Mouse (Mus musculus) myocyte (in vitro differentiated cells): ENCODE data around the gene Gm42791. TPM values are rescaled to one million over a fixed set of nuclear protein-coding genes. Genes with fewer than 3 reads are reported as not detected.

ENCODE experiments used
- H3K27me3 ChIP-seq: one replicate; pipeline ENCODE4 v1.6.1; 2011; ENCODE audit not compliant: control insufficient read depth, insufficient read depth, insufficient read length
- H3K36me3 ChIP-seq: one replicate; pipeline ENCODE4 v1.6.1; 2011; ENCODE audit not compliant: control insufficient read depth, insufficient read depth
- H3K4me2 ChIP-seq: one replicate; pipeline ENCODE4 v1.6.1; 2011; ENCODE audit warnings: low read depth, control low read depth
- H3K4me3 ChIP-seq: one replicate; pipeline ENCODE4 v1.5.1; 2011; ENCODE audit warnings: mild to moderate bottlenecking, control low read depth, moderate library complexity
- H3K79me2 ChIP-seq: one replicate; pipeline ENCODE4 v1.6.1; 2011; ENCODE audit not compliant: control insufficient read depth, insufficient read depth
- H3ac ChIP-seq: one replicate; pipeline ENCODE4 v1.6.1; 2011; ENCODE audit not compliant: control insufficient read depth, insufficient read length
- CEBPB ChIP-seq: IDR thresholded peaks from 2 replicates; pipeline ENCODE4 v1.6.1; 2011; ENCODE audit warnings: mild to moderate bottlenecking, moderate library complexity; ENCODE audit not compliant: poor library complexity, insufficient read depth, severe bottlenecking
- E2F4 ChIP-seq: IDR thresholded peaks from one replicate; pipeline ENCODE4 v1.6.1; 2011; ENCODE audit warnings: mild to moderate bottlenecking, control low read depth, moderate library complexity; ENCODE audit not compliant: insufficient read depth
- MAX ChIP-seq: IDR thresholded peaks from one replicate; pipeline ENCODE4 v1.6.1; 2011; ENCODE audit warnings: low read depth, mild to moderate bottlenecking, control low read depth
- MYOD1 ChIP-seq, 3 experiments: IDR thresholded peaks; one replicate each; pipeline ENCODE4 v1.6.1; 2011; ENCODE audit warnings: control low read depth in 2 of 3, low read depth in 2 of 3, mild to moderate bottlenecking in 2 of 3, moderate library complexity in 1 of 3; ENCODE audit not compliant: insufficient read length in 2 of 3, control insufficient read depth in 1 of 3
- MYOG ChIP-seq, 3 experiments: IDR thresholded peaks; one replicate each; pipeline ENCODE4 v1.6.1; 2011; ENCODE audit warnings: control low read depth in 2 of 3, low read depth in 2 of 3, mild to moderate bottlenecking in 2 of 3; ENCODE audit not compliant: insufficient read length in 2 of 3, control insufficient read depth in 1 of 3, insufficient read depth in 1 of 3
- POLR2A ChIP-seq: IDR thresholded peaks from one replicate; pipeline ENCODE4 v1.6.1; 2011; ENCODE audit warnings: low read depth, mild to moderate bottlenecking, control low read depth, moderate library complexity; ENCODE audit not compliant: insufficient read length
- POLR2AphosphoS2 ChIP-seq: IDR thresholded peaks from one replicate; pipeline ENCODE4 v1.6.1; 2011; ENCODE audit warnings: low read depth, control low read depth; ENCODE audit not compliant: insufficient read length
- REST ChIP-seq: IDR thresholded peaks from one replicate; pipeline ENCODE4 v1.6.1; 2011; ENCODE audit warnings: mild to moderate bottlenecking, control low read depth, moderate library complexity; ENCODE audit not compliant: insufficient read depth, insufficient read length
- SRF ChIP-seq: IDR thresholded peaks from one replicate; pipeline ENCODE4 v1.6.1; 2011; ENCODE audit warnings: low read depth; ENCODE audit not compliant: control insufficient read depth, insufficient read length
- TCF12 ChIP-seq: IDR thresholded peaks from one replicate; pipeline ENCODE4 v1.6.1; 2011; ENCODE audit warnings: mild to moderate bottlenecking, control low read depth; ENCODE audit not compliant: poor library complexity, insufficient read depth, severe bottlenecking
- TCF3 ChIP-seq: IDR thresholded peaks from one replicate; pipeline ENCODE4 v1.6.1; 2011; ENCODE audit warnings: low read depth, control low read depth; ENCODE audit not compliant: insufficient read length
- USF1 ChIP-seq: IDR thresholded peaks from one replicate; pipeline ENCODE4 v1.6.1; 2011; ENCODE audit warnings: low read depth, mild to moderate bottlenecking, control low read depth, moderate library complexity
- polyA plus RNA-seq: library from polyadenylated mRNA; unstranded; fragments of >200 nt; fragmentation: generic; extraction: Trizol; gene quantifications from one replicate; pipeline ENCODE4 v1.2.1, GENCODE M21; 2012; ENCODE audit warnings: missing spikeins

The Gm42791 gene
- polyA plus RNA-seq, 1 experiment: 0.11 TPM

DNA sequence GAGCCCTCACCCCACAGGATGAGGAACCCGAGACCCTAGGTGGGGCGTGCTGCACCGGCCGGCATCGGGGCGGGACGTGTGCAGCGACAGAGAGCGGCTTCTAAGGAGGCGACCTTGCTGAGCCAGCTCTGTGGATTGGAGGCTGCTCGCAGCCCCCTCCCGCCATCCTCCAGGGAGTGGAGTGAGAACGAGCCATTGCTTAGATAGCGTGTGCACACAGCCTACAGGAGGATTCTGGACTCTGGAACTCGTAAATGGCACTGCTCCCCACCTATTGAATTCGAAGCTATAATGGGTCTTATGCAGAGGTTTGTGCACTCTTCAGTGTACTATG lies 65.9 kb downstream of the Gm42791 start, which contains the start of gene Katnal1:
Gene Katnal1, minus strand, starts transcription at position 205 of the 334 bp plus-strand sequence.
- peaks cover 6% of the 10 kb centered on the region for H3K36me3 ChIP-seq
- H3K4me3 ChIP-seq: peak within 1 kb of the TSS; percentile 40
- peak within 1 kb of the TSS; percentile 48 for H3ac ChIP-seq
- H3K27me3 ChIP-seq: no peaks in the 10 kb centered on the region
- TF ChIP-seq CEBPB: no peak
- TF ChIP-seq REST: no peak
- peaks cover 22% of the 10 kb centered on the region for H3K79me2 ChIP-seq
- peak within 1 kb of the TSS; percentile 93 for H3K4me2 ChIP-seq

DNA sequence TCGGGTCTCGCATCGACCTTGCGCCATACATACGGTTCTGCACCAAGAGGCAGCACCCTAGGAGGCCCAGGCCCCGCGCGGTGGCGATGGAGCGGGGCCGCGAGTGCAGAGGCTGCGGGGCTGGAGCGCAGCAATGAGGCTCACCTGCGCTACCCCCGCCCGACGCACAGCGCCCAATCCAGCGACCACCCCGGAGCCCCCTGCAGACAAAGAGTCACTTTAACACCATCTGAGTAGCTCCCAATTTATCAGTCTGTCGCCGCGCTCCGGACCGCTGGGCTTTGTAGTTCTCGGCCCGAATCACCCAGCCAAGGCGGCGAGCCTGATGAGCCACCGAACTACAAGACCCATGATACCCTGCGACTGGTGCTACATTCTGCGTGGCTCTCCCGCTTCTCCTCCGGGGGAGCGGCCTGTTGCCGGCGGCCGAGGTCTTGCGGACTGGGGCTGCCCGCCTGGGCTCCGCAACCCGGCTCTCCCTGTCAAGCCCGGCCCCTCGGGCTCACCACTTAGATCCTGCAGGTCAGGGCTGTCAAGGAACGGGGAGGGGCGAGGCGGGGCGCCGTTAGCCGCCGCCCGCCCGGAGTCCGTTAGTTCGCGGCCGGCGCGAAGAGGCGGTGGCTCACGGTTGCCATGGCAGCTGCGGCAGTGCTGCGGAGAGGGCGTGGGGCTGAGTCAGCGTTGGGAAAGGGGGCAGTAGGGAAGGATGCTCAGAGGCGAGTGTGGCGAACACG lies 66.4 kb downstream of the Gm42791 start:
- H3ac ChIP-seq: peak overlapping the region; percentile 48
- peak overlapping the region; percentile 40 for H3K4me3 ChIP-seq
- H3K4me2 ChIP-seq: peak overlapping the region; percentile 93
- TF ChIP-seq POLR2A: peak; percentile 67
- TF ChIP-seq USF1: no peak
- TF ChIP-seq E2F4: no peak
- no peak for TF ChIP-seq CEBPB
- TF ChIP-seq POLR2AphosphoS2: peak; percentile 52
- TF ChIP-seq MYOD1 (IDR thresholded peaks at IDR 0.05; ENCODE audit: control insufficient read depth in 1 of 3, insufficient read length in 2 of 3, low read depth in 2 of 3): peak in 1 of 3 experiments; percentile 44
- peak in 1 of 3 experiments; percentile 25 for TF ChIP-seq MYOG (IDR thresholded peaks at IDR 0.05; ENCODE audit: control insufficient read depth in 1 of 3, insufficient read depth in 1 of 3, insufficient read length in 2 of 3, low read depth in 2 of 3)
- no peaks in the 10 kb centered on the region for H3K27me3 ChIP-seq
- H3K36me3 ChIP-seq: peaks cover 6% of the 10 kb centered on the region
- H3K79me2 ChIP-seq: peaks cover 22% of the 10 kb centered on the region

DNA sequence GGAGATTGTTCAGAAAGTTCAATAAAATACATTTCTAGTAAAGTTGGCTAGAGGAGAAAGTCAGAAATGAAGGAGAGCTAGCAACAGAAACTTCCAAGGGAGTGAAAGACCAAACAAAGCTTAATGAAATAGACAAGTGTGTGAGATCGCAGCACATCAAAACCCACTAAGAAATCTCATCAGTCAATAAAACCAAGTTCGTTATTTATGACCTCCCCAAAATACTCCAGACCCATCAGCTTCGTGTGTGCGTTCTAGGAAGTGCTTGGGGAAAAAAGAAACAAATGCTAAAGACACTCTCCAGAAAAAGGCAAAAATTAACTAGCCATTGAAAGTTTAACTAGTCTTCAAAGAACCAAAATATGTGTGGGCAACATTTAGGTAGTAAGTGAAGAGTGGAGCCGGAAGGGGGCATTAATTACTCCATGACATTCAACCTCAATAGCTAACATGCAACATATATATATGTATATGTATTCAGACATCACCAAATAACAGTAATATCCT lies 67.2 kb downstream of the Gm42791 start:
- H3K27me3 ChIP-seq: no peaks in the 10 kb centered on the region
- H3K4me3 ChIP-seq: peak overlapping the region; percentile 40
- TF ChIP-seq SRF (no peak), USF1 (no peak), POLR2AphosphoS2 (no peak), E2F4 (no peak), TCF3 (no peak), TCF12 (no peak), POLR2A (no peak), MYOG (IDR thresholded peaks at IDR 0.05; ENCODE audit: control insufficient read depth in 1 of 3, insufficient read depth in 1 of 3, insufficient read length in 2 of 3, low read depth in 2 of 3) (no peak), CEBPB (no peak), MYOD1 (IDR thresholded peaks at IDR 0.05; ENCODE audit: control insufficient read depth in 1 of 3, insufficient read length in 2 of 3, low read depth in 2 of 3) (no peak), MAX (no peak), REST (no peak)
- H3K36me3 ChIP-seq: peaks cover 6% of the 10 kb centered on the region
- peaks cover 22% of the 10 kb centered on the region for H3K79me2 ChIP-seq
- H3ac ChIP-seq: peak overlapping the region; percentile 48
- H3K4me2 ChIP-seq: peak overlapping the region; percentile 76

DNA sequence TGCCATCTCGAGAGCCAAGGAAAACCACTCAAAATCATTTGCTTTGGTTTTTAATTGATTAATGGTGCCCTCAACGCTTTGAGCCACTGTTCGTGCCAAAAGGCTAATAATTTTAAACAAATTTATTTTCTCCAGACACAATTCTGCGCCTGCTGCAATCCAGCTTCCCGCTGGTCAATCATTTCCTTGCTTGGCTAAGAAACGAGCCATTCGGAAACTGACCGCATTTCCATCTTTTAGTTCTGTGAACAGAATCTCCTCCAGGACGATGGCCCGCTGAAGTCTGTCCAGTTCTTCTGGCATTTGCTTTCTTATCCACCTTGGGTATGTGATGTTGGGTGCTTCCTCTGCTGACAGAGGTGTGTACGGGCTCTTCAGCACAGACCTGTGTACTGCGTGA lies 70.4 kb downstream of the Gm42791 start:
- TF ChIP-seq SRF (no peak), TCF3 (no peak), REST (no peak), POLR2AphosphoS2 (no peak), E2F4 (no peak)
- Histone ChIP-seq H3K27me3 (no peaks in the 10 kb centered on the region), H3K4me2 (no peak overlapping the region), H3K4me3 (no peak overlapping the region), H3ac (no peak overlapping the region), H3K36me3 (peaks cover 8% of the 10 kb centered on the region), H3K79me2 (peaks cover 22% of the 10 kb centered on the region)

DNA sequence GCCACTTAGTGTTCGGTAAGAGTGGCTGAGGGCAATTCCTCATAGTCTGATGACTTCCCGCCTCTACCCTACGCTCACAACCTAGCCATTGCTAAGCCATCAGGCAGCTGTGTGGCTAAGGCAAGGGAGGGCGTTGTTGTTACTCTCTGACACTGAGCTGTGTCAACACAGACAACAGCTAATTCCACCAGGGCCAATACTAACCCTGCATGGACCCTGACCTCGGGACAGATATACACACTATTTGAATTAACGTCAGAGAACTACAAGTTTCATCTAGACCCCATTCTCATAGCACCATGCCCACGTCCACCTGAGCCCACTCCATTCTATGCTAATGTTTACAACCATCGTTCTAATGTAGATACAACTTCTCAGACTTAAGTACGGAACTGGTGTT lies 70.9 kb downstream of the Gm42791 start:
- Histone ChIP-seq H3K36me3 (peaks cover 14% of the 10 kb centered on the region), H3K27me3 (no peaks in the 10 kb centered on the region), H3K79me2 (peaks cover 22% of the 10 kb centered on the region), H3K4me2 (no peak overlapping the region), H3K4me3 (no peak overlapping the region), H3ac (no peak overlapping the region)
- TF ChIP-seq USF1 (no peak), TCF3 (no peak), TCF12 (no peak), SRF (no peak), POLR2A (no peak), REST (no peak)
